Mouse (Mus musculus) kidney, adult 11 months (tissue): ENCODE results near the gene Kif26b.
A peak's percentile ranks its signal among the peaks of the same experiment; 100 is the strongest.

Source experiments
- DNase-seq: peaks from one replicate; pipeline ENCODE4 v3.0.0; 2022

Kif26b gene

DNA sequence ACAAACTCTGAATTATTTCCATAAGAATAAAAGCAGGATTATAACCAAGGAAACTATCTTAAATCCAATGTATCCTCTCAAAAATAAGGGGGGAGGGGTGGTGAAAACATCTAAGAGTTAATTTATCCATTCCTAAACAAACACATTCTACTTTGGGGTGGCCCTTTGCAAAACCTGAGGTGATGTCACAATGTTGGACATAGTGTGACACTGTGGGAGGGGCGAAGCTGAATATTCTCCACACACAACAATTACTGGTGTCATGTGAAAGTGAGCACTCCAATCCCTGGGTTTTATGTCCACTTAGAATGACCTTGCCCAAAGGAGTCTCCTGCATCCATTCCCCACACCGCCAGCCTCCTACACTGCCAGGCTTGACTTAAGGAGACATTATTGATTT, 408.1 kb downstream of the Kif26b start:
- DNase-seq = no peak

GRCm38 (mm10) chr1:178940353-178940752, 411.4 kb downstream of the Kif26b start:
- DNase-seq = no peak

GRCm38 (mm10) chr1:178942251-178942963, 413.5 kb downstream of the Kif26b start:
- DNase-seq = no peak

GRCm38 (mm10) chr1:178952910-178953309, 424.0 kb downstream of the Kif26b start:
- DNase-seq = no peak

GRCm38 (mm10) chr1:178958641-178959040, 429.7 kb downstream of the Kif26b start:
- no peak for DNase-seq

GRCm38 (mm10) chr1:178960015-178960559, 431.2 kb downstream of the Kif26b start:
- DNase-seq = peak; percentile 13

GRCm38 (mm10) chr1:178961661-178962060, 432.7 kb downstream of the Kif26b start:
- no peak for DNase-seq

GRCm38 (mm10) chr1:178972055-178972454, 443.1 kb downstream of the Kif26b start:
- DNase-seq = no peak

DNA sequence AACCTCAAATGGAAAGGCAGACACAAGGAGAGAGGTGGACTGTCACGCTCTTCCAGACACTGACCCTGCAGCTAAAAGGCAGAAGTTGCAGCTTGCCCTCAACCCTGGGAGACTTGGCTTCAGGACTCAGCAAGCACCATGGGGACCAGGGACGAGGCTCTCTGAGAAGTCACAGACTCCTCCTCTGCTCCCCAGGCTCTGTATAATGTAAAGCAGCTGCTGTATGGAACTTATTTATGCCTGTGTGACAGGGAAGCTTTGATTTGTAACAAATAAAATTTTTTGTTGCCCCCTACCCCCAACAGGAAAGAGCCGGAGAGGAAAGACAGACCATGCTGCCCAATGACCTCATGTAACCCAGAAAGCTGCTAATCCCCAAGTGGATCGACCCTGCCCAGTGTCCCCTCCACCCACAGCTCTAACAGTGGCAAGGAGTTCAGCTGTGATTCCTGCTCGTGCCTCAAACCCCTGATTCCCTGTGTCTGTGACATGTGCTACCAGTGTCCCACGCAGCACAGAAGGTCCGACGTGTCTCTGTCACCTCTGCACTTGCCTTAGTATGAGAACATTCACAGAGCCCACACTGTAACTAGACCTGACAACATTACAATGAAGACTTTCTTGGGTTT, 449.8 kb downstream of the Kif26b start:
- DNase-seq = no peak

DNA sequence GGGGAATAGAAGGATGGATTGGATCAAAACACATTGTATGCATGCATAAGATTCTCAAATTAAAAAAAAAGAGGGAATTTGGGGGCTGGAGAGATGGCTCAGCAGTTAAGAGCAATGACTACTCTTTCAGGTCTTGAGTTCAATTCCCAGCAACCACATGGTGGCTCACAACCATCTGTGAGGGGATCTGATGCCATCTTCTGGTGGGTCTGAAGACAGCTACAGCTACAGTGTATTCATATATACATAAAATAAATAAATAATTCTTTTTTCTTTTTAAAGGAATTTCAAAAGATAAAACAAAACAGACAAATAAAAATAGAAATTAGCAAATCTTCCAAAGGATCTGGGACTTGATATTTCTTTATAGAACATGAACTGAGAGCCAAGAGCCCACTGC, 451.3 kb downstream of the Kif26b start:
- no peak for DNase-seq

- DNase-seq = no peak
Observed at GRCm38 (mm10) chr1:178981641-178982040, 452.7 kb downstream of the Kif26b start.

DNA sequence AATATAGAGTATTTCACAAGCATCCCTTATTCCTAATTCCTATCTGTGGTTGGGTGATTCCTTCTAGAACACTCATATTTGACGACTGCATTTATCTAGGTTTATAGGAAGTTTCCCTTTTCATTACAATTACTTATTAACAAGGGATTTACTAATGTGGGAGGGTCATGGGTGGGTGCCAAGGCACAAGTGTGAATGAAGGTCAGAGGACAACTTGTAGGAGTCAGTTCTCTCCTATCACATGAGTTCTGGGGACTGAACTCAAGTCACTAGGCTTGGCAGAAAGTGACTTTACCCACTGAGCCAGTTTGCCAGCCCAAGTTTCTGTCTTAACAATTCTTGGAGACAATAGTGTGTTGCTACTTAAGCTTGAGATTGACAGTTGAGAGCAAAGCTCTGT, 459.3 kb downstream of the Kif26b start:
- peak; percentile 48 for DNase-seq
